Mouse (Mus musculus): ENCODE measurements at regions not wholly inside any gene's neighbourhood (a gene's known extent, or its start where the extent isn't known, plus 50 kb on each side); places are given as distances from the start of the nearest gene placed in this dataset.
A peak's percentile ranks its signal among the peaks of the same experiment; 100 is the strongest.

GRCm38 (mm10) chr14:97448617-97449016 lies 720.9 kb downstream of the Dach1 start:
- no peak for ATAC-seq (replicated peaks; ENCODE audit: poor library complexity, severe bottlenecking)

- ATAC-seq (replicated peaks; ENCODE audit: poor library complexity, severe bottlenecking): peak; percentile 76
These were observed 722.8 kb downstream of the Dach1 start for GRCm38 (mm10) chr14:97446793-97447192.

- no peak for ATAC-seq (replicated peaks; ENCODE audit: poor library complexity, severe bottlenecking)
These were observed 729.2 kb downstream of the Dach1 start for GRCm38 (mm10) chr14:97440326-97440725.

GRCm38 (mm10) chr14:97435453-97436233 lies 733.9 kb downstream of the Dach1 start:
- ATAC-seq (replicated peaks; ENCODE audit: poor library complexity, severe bottlenecking): peak; percentile 56; the same call in 1 of the 2 replicates

- no peak for ATAC-seq (replicated peaks; ENCODE audit: poor library complexity, severe bottlenecking)
These were observed 738.3 kb downstream of the Dach1 start for GRCm38 (mm10) chr14:97431221-97431620.

GRCm38 (mm10) chr14:97403176-97403795 lies 766.3 kb downstream of the Dach1 start:
- no peak for ATAC-seq (replicated peaks; ENCODE audit: poor library complexity, severe bottlenecking)

- no peak for ATAC-seq (replicated peaks; ENCODE audit: poor library complexity, severe bottlenecking)
These were observed 773.2 kb downstream of the Dach1 start for GRCm38 (mm10) chr14:97396385-97396784.

- no peak for ATAC-seq (replicated peaks; ENCODE audit: poor library complexity, severe bottlenecking)
These were observed 773.7 kb downstream of the Dach1 start for GRCm38 (mm10) chr14:97395750-97396377.

GRCm38 (mm10) chr14:97389005-97389404 lies 780.6 kb downstream of the Dach1 start:
- ATAC-seq (replicated peaks; ENCODE audit: poor library complexity, severe bottlenecking): 0 out of 2 replicates have a peak, but pooled peaks have one; percentile 44

- peak; percentile 87 for ATAC-seq (replicated peaks; ENCODE audit: poor library complexity, severe bottlenecking)
These were observed 789.4 kb downstream of the Dach1 start for GRCm38 (mm10) chr14:97380131-97380530.

GRCm38 (mm10) chr14:97356915-97357314 lies 812.6 kb downstream of the Dach1 start:
- ATAC-seq (replicated peaks; ENCODE audit: poor library complexity, severe bottlenecking): no peak

GRCm38 (mm10) chr14:97347970-97348369 lies 821.6 kb downstream of the Dach1 start:
- ATAC-seq (replicated peaks; ENCODE audit: poor library complexity, severe bottlenecking): no peak

GRCm38 (mm10) chr14:97331388-97331787 lies 812.5 kb upstream of the Klhl1 start:
- ATAC-seq (replicated peaks; ENCODE audit: poor library complexity, severe bottlenecking): no peak

GRCm38 (mm10) chr14:97329979-97330378 lies 811.1 kb upstream of the Klhl1 start:
- ATAC-seq (replicated peaks; ENCODE audit: poor library complexity, severe bottlenecking): no peak

GRCm38 (mm10) chr14:97293109-97293508 lies 774.2 kb upstream of the Klhl1 start:
- no peak for ATAC-seq (replicated peaks; ENCODE audit: poor library complexity, severe bottlenecking)

GRCm38 (mm10) chr14:97287447-97287846 lies 768.5 kb upstream of the Klhl1 start:
- 0 out of 2 replicates have a peak, but pooled peaks have one; percentile 35 for ATAC-seq (replicated peaks; ENCODE audit: poor library complexity, severe bottlenecking)

GRCm38 (mm10) chr14:97258461-97258860 lies 739.6 kb upstream of the Klhl1 start:
- no peak for ATAC-seq (replicated peaks; ENCODE audit: poor library complexity, severe bottlenecking)

Measured in granulocyte monocyte progenitor cell, adult 5-6 weeks (primary cell).